Mouse (Mus musculus): ENCODE results near the gene Rab2b. TPM values are rescaled to one million over a fixed set of nuclear protein-coding genes. Genes with fewer than 3 reads are reported as not detected.

The Rab2b gene
- polyA plus RNA-seq, 1 experiment, result not detected

GRCm38 (mm10) chr14:52244041-52244689, 35.2 kb downstream of the Rab2b start:
- Histone ChIP-seq H3K4me1 (ENCODE audit: control insufficient read depth, insufficient read depth, low read length) (0 out of 2 replicates have a peak, but pooled peaks cover 3% of the 10 kb centered on the region), H3K4me3 (ENCODE audit: insufficient read depth, low read depth, low read length) (peak overlapping the region; percentile 85), H3K27ac (ENCODE audit: insufficient read depth, low read depth, low read length) (peak overlapping the region; percentile 34; the same call in 1 of the 2 replicates)
- TF ChIP-seq CTCF (IDR thresholded peaks at IDR 0.05; ENCODE audit: insufficient read depth, low read depth, low read length) (no peak), POLR2A (IDR thresholded peaks at IDR 0.05; ENCODE audit: insufficient read depth, low read depth, low read length) (peak; percentile 17; the same call in 1 of the 2 replicates)
- under 1% methylated on average over 32 of the region's 32 CpGs for WGBS

GRCm38 (mm10) chr14:52236216-52236615, 43.1 kb downstream of the Rab2b start:
- no peak overlapping the region for H3K4me3 ChIP-seq (ENCODE audit: insufficient read depth, low read depth, low read length)
- WGBS, result 77% methylated on average over 1 of the region's 1 CpGs
- no peak overlapping the region for H3K27ac ChIP-seq (ENCODE audit: insufficient read depth, low read depth, low read length)
- peaks cover 4% of the 10 kb centered on the region; the same call in 1 of the 2 replicates for H3K4me1 ChIP-seq (ENCODE audit: control insufficient read depth, insufficient read depth, low read length)
- TF ChIP-seq CTCF (IDR thresholded peaks at IDR 0.05; ENCODE audit: insufficient read depth, low read depth, low read length) (no peak), POLR2A (IDR thresholded peaks at IDR 0.05; ENCODE audit: insufficient read depth, low read depth, low read length) (no peak)

DNA sequence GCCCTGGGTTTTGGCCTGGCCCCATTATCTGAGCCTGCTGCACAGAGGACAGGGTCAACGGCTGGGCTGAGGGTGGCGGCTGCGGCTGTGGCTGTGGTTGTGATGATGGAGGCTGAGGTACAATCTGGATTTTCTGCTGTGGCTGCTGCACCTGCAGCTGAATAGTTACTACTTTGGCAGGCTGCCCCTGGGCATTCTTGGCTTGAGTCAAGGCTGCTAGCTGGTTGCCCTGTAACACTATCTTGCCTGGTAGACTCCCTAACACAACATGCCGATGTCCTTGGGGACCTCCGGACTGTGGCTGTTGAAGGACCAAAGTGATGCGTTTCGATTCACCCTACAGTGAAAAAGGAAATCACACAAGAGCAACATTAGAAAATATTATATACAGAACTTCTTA, 44.2 kb downstream of the Rab2b start:
- Histone ChIP-seq H3K27ac (ENCODE audit: insufficient read depth, low read depth, low read length) (no peak overlapping the region), H3K4me1 (ENCODE audit: control insufficient read depth, insufficient read depth, low read length) (peaks cover 4% of the 10 kb centered on the region; the same call in 1 of the 2 replicates), H3K4me3 (ENCODE audit: insufficient read depth, low read depth, low read length) (no peak overlapping the region)
- TF ChIP-seq CTCF (IDR thresholded peaks at IDR 0.05; ENCODE audit: insufficient read depth, low read depth, low read length) (no peak), POLR2A (IDR thresholded peaks at IDR 0.05; ENCODE audit: insufficient read depth, low read depth, low read length) (no peak)
- 76% methylated on average over 7 of the region's 7 CpGs for WGBS

DNA sequence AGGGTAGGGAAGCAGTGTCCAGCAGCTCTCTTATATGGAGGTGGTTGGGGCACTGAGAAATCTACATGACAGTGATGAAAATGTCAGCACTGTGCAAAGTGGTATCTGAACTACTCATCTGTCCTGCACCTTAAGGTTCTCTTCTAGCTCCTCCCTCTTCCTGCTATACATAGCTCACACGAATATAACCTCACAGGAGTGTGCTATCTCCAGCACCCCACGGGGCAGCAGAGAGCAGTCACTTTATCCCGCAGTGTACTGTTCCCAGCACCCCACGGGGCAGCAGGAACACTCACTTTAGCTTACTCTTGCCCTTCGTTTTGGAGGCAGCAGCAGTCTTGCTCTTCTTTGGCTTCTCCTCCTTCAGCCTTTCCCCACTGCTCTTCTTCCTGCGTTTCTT, 47.1 kb downstream of the Rab2b start:
- Histone ChIP-seq H3K4me3 (ENCODE audit: insufficient read depth, low read depth, low read length) (no peak overlapping the region), H3K27ac (ENCODE audit: insufficient read depth, low read depth, low read length) (no peak overlapping the region), H3K4me1 (ENCODE audit: control insufficient read depth, insufficient read depth, low read length) (peaks cover 4% of the 10 kb centered on the region; the same call in 1 of the 2 replicates)
- WGBS, result 87% methylated on average over 6 of the region's 6 CpGs
- TF ChIP-seq CTCF (IDR thresholded peaks at IDR 0.05; ENCODE audit: insufficient read depth, low read depth, low read length) (no peak), POLR2A (IDR thresholded peaks at IDR 0.05; ENCODE audit: insufficient read depth, low read depth, low read length) (no peak)

- WGBS, result 88% methylated on average over 2 of the region's 2 CpGs
- no peak overlapping the region for H3K4me3 ChIP-seq (ENCODE audit: insufficient read depth, low read depth, low read length)
- H3K27ac ChIP-seq (ENCODE audit: insufficient read depth, low read depth, low read length), result no peak overlapping the region
- H3K4me1 ChIP-seq (ENCODE audit: control insufficient read depth, insufficient read depth, low read length), result no peaks in the 10 kb centered on the region
- TF ChIP-seq POLR2A (IDR thresholded peaks at IDR 0.05; ENCODE audit: insufficient read depth, low read depth, low read length) (no peak), CTCF (IDR thresholded peaks at IDR 0.05; ENCODE audit: insufficient read depth, low read depth, low read length) (no peak)
These were observed 53.4 kb downstream of the Rab2b start for GRCm38 (mm10) chr14:52225972-52226371.

DNA sequence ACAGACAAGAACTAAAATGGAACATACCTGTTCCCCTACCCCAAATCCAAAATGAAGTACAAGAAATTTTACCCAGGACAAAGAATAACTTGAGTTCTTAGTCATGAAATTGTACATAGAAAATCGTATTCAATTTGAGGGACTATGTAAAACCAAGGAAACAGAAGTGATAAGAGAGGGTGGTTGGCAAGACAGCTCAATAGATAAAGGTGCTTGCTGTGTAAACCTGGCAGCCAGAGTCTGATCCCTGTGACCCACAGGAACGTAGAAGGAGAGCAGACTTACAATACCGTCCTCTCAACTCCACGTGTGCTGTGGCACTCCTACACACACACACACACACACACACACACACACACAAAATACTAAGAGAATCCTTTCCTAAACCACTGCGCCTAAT, 62.1 kb downstream of the Rab2b start:
- Histone ChIP-seq H3K27ac (ENCODE audit: insufficient read depth, low read depth, low read length) (no peak overlapping the region), H3K4me3 (ENCODE audit: insufficient read depth, low read depth, low read length) (no peak overlapping the region), H3K4me1 (ENCODE audit: control insufficient read depth, insufficient read depth, low read length) (no peaks in the 10 kb centered on the region)
- no peak for TF ChIP-seq POLR2A (IDR thresholded peaks at IDR 0.05; ENCODE audit: insufficient read depth, low read depth, low read length)
- no peak for TF ChIP-seq CTCF (IDR thresholded peaks at IDR 0.05; ENCODE audit: insufficient read depth, low read depth, low read length)
- WGBS, result 85% methylated on average over 5 of the region's 5 CpGs

Other genes starting within 250 kb of the Rab2b start
- gene Olfr221, start 237.1 kb downstream of the Rab2b start, polyA plus RNA-seq (2012; ENCODE audit: insufficient read depth, insufficient read length, low replicate concordance, missing spikeins), result not detected in 2 replicates
- gene Hnrnpc, start 175.5 kb downstream of the Rab2b start, polyA plus RNA-seq (2012; ENCODE audit: insufficient read depth, insufficient read length, low replicate concordance, missing spikeins), result 795 TPM in 1 of 2 replicates, not detected in the other
- gene Rpgrip1, start 168.8 kb downstream of the Rab2b start, polyA plus RNA-seq (2012; ENCODE audit: insufficient read depth, insufficient read length, low replicate concordance, missing spikeins), result not detected in 2 replicates
- not detected in 2 replicates for gene Supt16, start 82.1 kb downstream of the Rab2b start, polyA plus RNA-seq (2012; ENCODE audit: insufficient read depth, insufficient read length, low replicate concordance, missing spikeins)
- 792 TPM in 1 of 2 replicates, not detected in the other for gene Chd8, start 21.8 kb downstream of the Rab2b start, polyA plus RNA-seq (2012; ENCODE audit: insufficient read depth, insufficient read length, low replicate concordance, missing spikeins)
- gene Tox4, start 399 bp downstream of the Rab2b start, polyA plus RNA-seq (2012; ENCODE audit: insufficient read depth, insufficient read length, low replicate concordance, missing spikeins), result not detected in 2 replicates
- gene Mettl3, start 25.6 kb upstream of the Rab2b start, polyA plus RNA-seq (2012; ENCODE audit: insufficient read depth, insufficient read length, low replicate concordance, missing spikeins), result not detected in 2 replicates
- gene Sall2, start 49.2 kb upstream of the Rab2b start, polyA plus RNA-seq (2012; ENCODE audit: insufficient read depth, insufficient read length, low replicate concordance, missing spikeins), result not detected in 2 replicates
- gene Olfr1513, start 76.9 kb upstream of the Rab2b start, polyA plus RNA-seq (2012; ENCODE audit: insufficient read depth, insufficient read length, low replicate concordance, missing spikeins), result not detected in 2 replicates
- gene Olfr1512, start 99.6 kb upstream of the Rab2b start, polyA plus RNA-seq (2012; ENCODE audit: insufficient read depth, insufficient read length, low replicate concordance, missing spikeins), result not detected in 2 replicates
- gene Olfr1511, start 117.8 kb upstream of the Rab2b start, polyA plus RNA-seq (2012; ENCODE audit: insufficient read depth, insufficient read length, low replicate concordance, missing spikeins), result not detected in 2 replicates
- not detected in 2 replicates for gene Olfr1510, start 134.8 kb upstream of the Rab2b start, polyA plus RNA-seq (2012; ENCODE audit: insufficient read depth, insufficient read length, low replicate concordance, missing spikeins)
- gene Olfr1509, start 163.4 kb upstream of the Rab2b start, polyA plus RNA-seq (2012; ENCODE audit: insufficient read depth, insufficient read length, low replicate concordance, missing spikeins), result not detected in 2 replicates
- not detected in 2 replicates for gene Olfr1508, start 187.9 kb upstream of the Rab2b start, polyA plus RNA-seq (2012; ENCODE audit: insufficient read depth, insufficient read length, low replicate concordance, missing spikeins)
- gene Olfr1507, start 216.2 kb upstream of the Rab2b start, polyA plus RNA-seq (2012; ENCODE audit: insufficient read depth, insufficient read length, low replicate concordance, missing spikeins), result not detected in 2 replicates

Data from olfactory bulb, adult 2 months (tissue).